Mouse (Mus musculus): ENCODE results near the gene Prkar2a. TPM values are rescaled to one million over a fixed set of nuclear protein-coding genes. Genes with fewer than 3 reads are reported as not detected.
"Not testable (repeated sequence)": the region's sequence is repeated elsewhere in the genome, so short reads cannot be mapped to it uniquely, and the experiment has no call there.

Prkar2a gene
- 51.9 and 55.0 TPM in 2 replicates for polyA plus RNA-seq (2015; fragmentation: Nextera tagmentation; extraction: Ambion mirVana)

DNA sequence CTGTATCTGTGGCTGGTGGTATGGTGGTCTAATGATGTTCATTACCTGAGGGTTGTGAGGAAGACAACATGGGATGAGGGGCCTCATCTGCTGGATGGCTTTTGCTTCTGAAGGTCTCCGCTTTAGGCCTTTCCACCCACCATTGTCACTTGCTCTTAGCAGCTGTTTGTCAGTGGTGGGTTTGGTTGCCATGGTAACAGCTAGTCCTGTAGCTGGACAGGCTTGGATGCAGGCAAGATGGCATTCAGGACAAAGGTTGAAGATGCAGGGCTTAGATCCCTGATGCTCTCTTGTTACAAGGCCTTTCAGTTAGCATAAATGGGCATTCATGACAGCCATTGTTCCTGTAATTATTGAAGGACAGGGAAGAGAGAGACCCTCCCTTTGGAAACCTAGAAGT, at the start of gene Prkar2a:
Prkar2a (plus strand) TSS at position 209 of the 400 bp plus-strand sequence.
- H3K9ac ChIP-seq, result no peak within 1 kb of the TSS
- H3K36me3 ChIP-seq, result no peaks in the 10 kb centered on the region
- H3K27ac ChIP-seq, result peak within 1 kb of the TSS; percentile 56; the same call in 1 of the 2 replicates
- no peaks in the 10 kb centered on the region for H3K9me3 ChIP-seq
- 84% methylated on average over 1 of the region's 1 CpGs for WGBS
- no peak within 1 kb of the TSS for H3K4me3 ChIP-seq (replicated peaks)
- peak within 1 kb of the TSS; percentile 17; the same call in 1 of the 2 replicates for H3K4me2 ChIP-seq (replicated peaks)
- no peak for ATAC-seq
- no peaks in the 10 kb centered on the region for H3K27me3 ChIP-seq (replicated peaks)
- peaks cover 13% of the 10 kb centered on the region for H3K4me1 ChIP-seq (replicated peaks)

GRCm38 (mm10) chr9:108639825-108640224, 49.3 kb upstream of the Prkar2a start:
- H3K4me3 ChIP-seq (replicated peaks), result no peak overlapping the region
- peaks cover 4% of the 10 kb centered on the region for H3K36me3 ChIP-seq
- no peak overlapping the region for H3K9ac ChIP-seq
- H3K27me3 ChIP-seq (replicated peaks), result no peaks in the 10 kb centered on the region
- no peaks in the 10 kb centered on the region for H3K9me3 ChIP-seq
- H3K27ac ChIP-seq, result no peak overlapping the region
- 0 out of 2 replicates have a peak, but pooled peaks cover 2% of the 10 kb centered on the region for H3K4me1 ChIP-seq (replicated peaks)
- WGBS, result 94% methylated on average over 2 of the region's 2 CpGs
- no peak for ATAC-seq
- no peak overlapping the region for H3K4me2 ChIP-seq (replicated peaks)

GRCm38 (mm10) chr9:108648166-108648565, 40.9 kb upstream of the Prkar2a start:
- H3K4me2 ChIP-seq (replicated peaks), result peak overlapping the region; percentile 72
- peak overlapping the region; percentile 83 for H3K9ac ChIP-seq
- H3K27ac ChIP-seq, result peak overlapping the region; percentile 93; the same call in 1 of the 2 replicates
- no peak for ATAC-seq
- WGBS, result 26% methylated on average over 10 of the region's 10 CpGs
- H3K4me1 ChIP-seq (replicated peaks), result peaks cover 8% of the 10 kb centered on the region; the same call in 1 of the 2 replicates
- no peaks in the 10 kb centered on the region for H3K9me3 ChIP-seq
- H3K36me3 ChIP-seq, result no peaks in the 10 kb centered on the region
- H3K4me3 ChIP-seq (replicated peaks), result peak overlapping the region; percentile 85
- no peaks in the 10 kb centered on the region for H3K27me3 ChIP-seq (replicated peaks)

- WGBS, result under 1% methylated on average over 110 of the region's 112 CpGs
- Histone ChIP-seq H3K4me3 (replicated peaks) (peak within 1 kb of the TSS; percentile 85), H3K9me3 (no peaks in the 10 kb centered on the region), H3K27ac (peak within 1 kb of the TSS; percentile 93), H3K36me3 (no peaks in the 10 kb centered on the region), H3K4me1 (replicated peaks) (peaks cover 8% of the 10 kb centered on the region; the same call in 1 of the 2 replicates), H3K9ac (peak within 1 kb of the TSS; percentile 83), H3K4me2 (replicated peaks) (peak within 1 kb of the TSS; percentile 72), H3K27me3 (replicated peaks) (no peaks in the 10 kb centered on the region)
- ATAC-seq, result peak; percentile 98
Observed at GRCm38 (mm10) chr9:108648611-108649560, 40.2 kb upstream of the Prkar2a start, which contains the start of gene Arih2. Gene Arih2 (minus strand): TSS chr9:108649386.

DNA sequence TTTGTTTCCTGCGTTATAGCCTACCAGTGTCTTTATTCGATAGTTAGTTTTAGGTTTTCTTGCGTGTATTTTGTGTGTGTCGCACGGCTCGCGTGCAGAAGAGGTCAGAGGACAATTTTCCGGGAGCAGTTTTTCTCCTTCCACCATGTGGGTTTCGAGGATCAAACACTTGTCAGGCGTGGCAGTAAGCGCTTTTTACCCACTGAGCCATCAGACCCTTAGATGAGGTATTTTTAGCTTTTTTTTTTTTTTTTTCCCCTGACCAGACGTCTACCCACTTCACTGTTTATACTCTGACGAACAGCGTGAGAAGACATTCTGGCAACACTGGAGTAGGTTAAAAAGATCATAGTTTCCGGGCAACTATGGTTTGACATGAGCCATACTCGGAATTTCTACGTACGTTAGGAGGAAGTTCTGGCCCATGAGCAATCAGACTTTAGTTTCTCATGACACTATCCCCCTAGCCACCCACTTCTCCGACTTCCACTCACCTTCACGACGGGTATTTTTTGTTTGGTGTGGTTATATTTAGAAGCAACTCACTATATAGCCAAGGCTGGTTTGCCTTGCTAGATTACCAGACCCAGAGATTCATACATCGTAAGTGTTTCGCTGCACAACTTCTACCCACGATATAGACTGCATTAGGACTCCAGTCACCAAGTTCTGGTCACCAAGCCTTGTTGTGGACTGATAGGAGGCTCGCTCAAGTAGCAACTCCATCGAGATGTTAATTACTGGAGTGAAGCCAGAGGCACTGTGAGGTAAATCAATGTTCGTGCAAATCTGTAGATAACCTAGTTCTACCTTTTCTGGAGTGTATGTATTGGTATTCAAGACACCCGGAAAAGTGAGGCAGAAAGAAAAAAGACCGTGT, 39.3 kb upstream of the Prkar2a start:
- Histone ChIP-seq H3K4me1 (replicated peaks) (peaks cover 8% of the 10 kb centered on the region; the same call in 1 of the 2 replicates), H3K9ac (peak overlapping the region; percentile 83), H3K4me2 (replicated peaks) (peak overlapping the region; percentile 72), H3K9me3 (no peaks in the 10 kb centered on the region), H3K27ac (peak overlapping the region; percentile 93), H3K27me3 (replicated peaks) (no peaks in the 10 kb centered on the region), H3K36me3 (no peaks in the 10 kb centered on the region), H3K4me3 (replicated peaks) (peak overlapping the region; percentile 85)
- peak; percentile 35 for ATAC-seq
- 20% methylated on average over 29 of the region's 29 CpGs for WGBS

DNA sequence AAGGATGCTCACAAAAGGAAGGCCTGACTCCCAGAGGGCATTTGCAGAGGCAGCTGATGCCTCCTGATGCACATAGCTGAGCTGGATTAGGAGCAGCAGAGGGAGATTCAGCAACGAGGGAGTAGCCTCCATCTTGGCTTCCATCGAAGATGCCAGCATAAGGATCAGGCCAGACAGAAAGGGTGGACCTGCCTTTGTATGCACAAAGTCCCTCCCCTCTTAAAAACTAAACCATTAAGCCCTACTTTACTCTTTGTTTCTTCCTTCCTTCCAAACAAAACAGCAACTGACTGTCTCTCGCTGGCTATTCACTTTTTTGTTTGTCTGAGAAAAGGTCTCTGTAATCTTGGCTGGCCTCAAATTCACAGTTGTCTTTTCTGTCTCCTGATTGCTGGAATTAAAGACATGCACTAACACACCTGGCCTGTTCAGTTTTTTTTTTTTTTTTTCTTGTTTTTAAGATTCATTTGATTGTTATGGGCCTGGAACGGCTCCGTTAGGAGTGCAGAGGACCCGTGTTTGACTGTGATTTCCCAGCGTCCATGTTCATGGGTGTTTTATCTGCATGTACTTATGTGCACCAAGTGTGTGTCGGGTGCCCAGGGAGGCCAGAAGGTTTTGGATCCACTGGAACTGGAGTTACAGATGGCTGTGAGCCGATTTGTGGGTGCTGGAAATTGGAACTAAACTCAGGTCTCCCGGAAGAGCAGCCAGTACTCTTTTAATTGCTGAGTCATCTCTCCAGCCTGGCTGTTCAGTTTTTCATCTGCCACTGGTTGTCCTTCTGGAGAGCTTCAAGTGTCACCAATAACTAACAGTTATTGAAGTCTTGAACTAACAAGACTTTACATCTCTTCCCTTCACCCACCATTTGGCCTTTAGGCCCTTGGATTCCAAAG, 34.3 kb upstream of the Prkar2a start:
- no peaks in the 10 kb centered on the region for H3K27me3 ChIP-seq (replicated peaks)
- no peak overlapping the region for H3K4me3 ChIP-seq (replicated peaks)
- 73% methylated on average over 10 of the region's 10 CpGs for whole genome bisulfite sequencing
- H3K4me2 ChIP-seq (replicated peaks), result no peak overlapping the region
- H3K27ac ChIP-seq, result no peak overlapping the region
- no peak overlapping the region for H3K9ac ChIP-seq
- H3K9me3 ChIP-seq, result no peaks in the 10 kb centered on the region
- H3K36me3 ChIP-seq, result no peaks in the 10 kb centered on the region
- H3K4me1 ChIP-seq (replicated peaks), result peaks cover 3% of the 10 kb centered on the region; the same call in 1 of the 2 replicates
- no peak for ATAC-seq

- not testable (repeated sequence) for H3K9ac ChIP-seq; H3K4me1 ChIP-seq (replicated peaks); H3K27ac ChIP-seq; H3K4me2 ChIP-seq (replicated peaks); H3K9me3 ChIP-seq; H3K27me3 ChIP-seq (replicated peaks); H3K36me3 ChIP-seq; ATAC-seq; H3K4me3 ChIP-seq (replicated peaks)
- 63% methylated on average over 7 of the region's 7 CpGs for WGBS
Observed at GRCm38 (mm10) chr9:108655865-108656264, 33.2 kb upstream of the Prkar2a start.

- peak within 1 kb of the TSS; percentile 56; the same call in 1 of the 2 replicates for H3K27ac ChIP-seq
- H3K4me2 ChIP-seq (replicated peaks), result peak within 1 kb of the TSS; percentile 72
- WGBS, result 2% methylated on average over 37 of the region's 37 CpGs
- H3K36me3 ChIP-seq, result no peaks in the 10 kb centered on the region
- H3K9me3 ChIP-seq, result no peaks in the 10 kb centered on the region
- H3K4me1 ChIP-seq (replicated peaks), result peaks cover 6% of the 10 kb centered on the region; the same call in 1 of the 2 replicates
- peak within 1 kb of the TSS; percentile 59 for H3K9ac ChIP-seq
- H3K27me3 ChIP-seq (replicated peaks), result no peaks in the 10 kb centered on the region
- peak within 1 kb of the TSS; percentile 69 for H3K4me3 ChIP-seq (replicated peaks)
- peak; percentile 96 for ATAC-seq
Observed at GRCm38 (mm10) chr9:108661677-108662612, 27.2 kb upstream of the Prkar2a start, which contains the start of gene Slc25a20. Gene Slc25a20 (plus strand): TSS chr9:108662088.

- no peaks in the 10 kb centered on the region for H3K9me3 ChIP-seq
- H3K27me3 ChIP-seq (replicated peaks), result no peaks in the 10 kb centered on the region
- H3K4me2 ChIP-seq (replicated peaks), result peak overlapping the region; percentile 72
- H3K9ac ChIP-seq, result peak overlapping the region; percentile 59
- H3K4me3 ChIP-seq (replicated peaks), result peak overlapping the region; percentile 69
- peak; percentile 50 for ATAC-seq
- 29% methylated on average over 6 of the region's 6 CpGs for WGBS
- peaks cover 6% of the 10 kb centered on the region; the same call in 1 of the 2 replicates for H3K4me1 ChIP-seq (replicated peaks)
- H3K36me3 ChIP-seq, result no peaks in the 10 kb centered on the region
- peak overlapping the region; percentile 56; the same call in 1 of the 2 replicates for H3K27ac ChIP-seq
Observed at GRCm38 (mm10) chr9:108662660-108663059, 26.5 kb upstream of the Prkar2a start.

GRCm38 (mm10) chr9:108669875-108670274, 19.2 kb upstream of the Prkar2a start:
- H3K27ac ChIP-seq, result no peak overlapping the region
- peaks cover 11% of the 10 kb centered on the region; the same call in 1 of the 2 replicates for H3K36me3 ChIP-seq
- no peak overlapping the region for H3K4me2 ChIP-seq (replicated peaks)
- H3K9me3 ChIP-seq, result no peaks in the 10 kb centered on the region; the same call in 1 of the 2 replicates
- H3K9ac ChIP-seq, result no peak overlapping the region
- no peaks in the 10 kb centered on the region for H3K4me1 ChIP-seq (replicated peaks)
- 60% methylated on average over 8 of the region's 8 CpGs for WGBS
- H3K4me3 ChIP-seq (replicated peaks), result no peak overlapping the region
- no peak for ATAC-seq
- H3K27me3 ChIP-seq (replicated peaks), result no peaks in the 10 kb centered on the region
